Mouse (Mus musculus): Measurements from ENCODE around the gene Spaca1. TPM values are rescaled to one million over a fixed set of nuclear protein-coding genes. Genes with fewer than 3 reads are reported as not detected.
"Not testable (repeated sequence)": the region's sequence is repeated elsewhere in the genome, so short reads cannot be mapped to it uniquely, and the experiment has no call there.

Spaca1 gene
- 2.3 and 2.5 TPM in 2 replicates for polyA plus RNA-seq (2016; fragmentation: Nextera tagmentation; extraction: Ambion mirVana)

GRCm38 (mm10) chr4:34049571-34050255, at the start of gene Spaca1:
Gene Spaca1, minus strand, starts transcription at chr4:34050191.
- no peaks in the 10 kb centered on the region for H3K36me3 ChIP-seq
- H3K27ac ChIP-seq, result peak within 1 kb of the TSS; percentile 67
- H3K9me3 ChIP-seq, result no peaks in the 10 kb centered on the region
- H3K4me3 ChIP-seq, result peak within 1 kb of the TSS; percentile 50
- 39% methylated on average over 46 of the region's 46 CpGs for WGBS
- DNase-seq (ENCODE audit: low spot score), result no peak
- H3K27me3 ChIP-seq (ENCODE audit: insufficient read depth, poor library complexity, severe bottlenecking), result no peaks in the 10 kb centered on the region
- H3K4me1 ChIP-seq, result peaks cover 7% of the 10 kb centered on the region

GRCm38 (mm10) chr4:34087286-34087685, 37.3 kb upstream of the Spaca1 start:
- H3K4me1 ChIP-seq; H3K27me3 ChIP-seq (ENCODE audit: insufficient read depth, poor library complexity, severe bottlenecking); DNase-seq (ENCODE audit: low spot score); H3K27ac ChIP-seq; H3K9me3 ChIP-seq; H3K4me3 ChIP-seq; H3K36me3 ChIP-seq: not testable (repeated sequence)
- WGBS, result 76% methylated on average over 5 of the region's 5 CpGs

- H3K36me3 ChIP-seq, result no peaks in the 10 kb centered on the region
- H3K4me1 ChIP-seq, result no peaks in the 10 kb centered on the region
- no peaks in the 10 kb centered on the region for H3K27me3 ChIP-seq (ENCODE audit: insufficient read depth, poor library complexity, severe bottlenecking)
- DNase-seq (ENCODE audit: low spot score), result no peak
- H3K9me3 ChIP-seq, result no peaks in the 10 kb centered on the region
- H3K27ac ChIP-seq, result no peak overlapping the region
- H3K4me3 ChIP-seq, result no peak overlapping the region
- 79% methylated on average over 3 of the region's 3 CpGs for WGBS
Observed at GRCm38 (mm10) chr4:34081064-34081463, 31.1 kb upstream of the Spaca1 start.

GRCm38 (mm10) chr4:34069002-34069401, 19.0 kb upstream of the Spaca1 start:
- no peak for DNase-seq (ENCODE audit: low spot score)
- no peaks in the 10 kb centered on the region for H3K9me3 ChIP-seq
- H3K4me1 ChIP-seq, result no peaks in the 10 kb centered on the region
- no peaks in the 10 kb centered on the region for H3K36me3 ChIP-seq
- 77% methylated on average over 3 of the region's 5 CpGs for WGBS
- no peak overlapping the region for H3K4me3 ChIP-seq
- H3K27ac ChIP-seq, result no peak overlapping the region
- H3K27me3 ChIP-seq (ENCODE audit: insufficient read depth, poor library complexity, severe bottlenecking), result no peaks in the 10 kb centered on the region

GRCm38 (mm10) chr4:34058320-34058719, 8.3 kb upstream of the Spaca1 start:
- H3K9me3 ChIP-seq, result no peaks in the 10 kb centered on the region
- H3K4me1 ChIP-seq, result no peaks in the 10 kb centered on the region
- DNase-seq (ENCODE audit: low spot score), result no peak
- no peaks in the 10 kb centered on the region for H3K36me3 ChIP-seq
- 68% methylated on average over 1 of the region's 1 CpGs for WGBS
- H3K27ac ChIP-seq, result no peak overlapping the region
- H3K27me3 ChIP-seq (ENCODE audit: insufficient read depth, poor library complexity, severe bottlenecking), result no peaks in the 10 kb centered on the region
- no peak overlapping the region for H3K4me3 ChIP-seq

GRCm38 (mm10) chr4:34026771-34027170, 23.2 kb downstream of the Spaca1 start:
- no peak for DNase-seq (ENCODE audit: low spot score)
- no peak overlapping the region for H3K27ac ChIP-seq
- H3K27me3 ChIP-seq (ENCODE audit: insufficient read depth, poor library complexity, severe bottlenecking), result no peaks in the 10 kb centered on the region
- H3K4me1 ChIP-seq, result no peaks in the 10 kb centered on the region
- H3K36me3 ChIP-seq, result no peaks in the 10 kb centered on the region
- H3K4me3 ChIP-seq, result no peak overlapping the region
- no peaks in the 10 kb centered on the region for H3K9me3 ChIP-seq
- 86% methylated on average over 2 of the region's 2 CpGs for WGBS

GRCm38 (mm10) chr4:34021456-34021855, 28.5 kb downstream of the Spaca1 start:
- 45% methylated on average over 2 of the region's 2 CpGs for WGBS
- Histone ChIP-seq H3K4me1 (no peaks in the 10 kb centered on the region), H3K27ac (no peak overlapping the region), H3K4me3 (no peak overlapping the region), H3K9me3 (no peaks in the 10 kb centered on the region), H3K27me3 (ENCODE audit: insufficient read depth, poor library complexity, severe bottlenecking) (no peaks in the 10 kb centered on the region), H3K36me3 (no peaks in the 10 kb centered on the region)
- DNase-seq (ENCODE audit: low spot score), result no peak

- no peak for DNase-seq (ENCODE audit: low spot score)
- H3K9me3 ChIP-seq, result no peaks in the 10 kb centered on the region
- H3K4me3 ChIP-seq, result no peak overlapping the region
- no peaks in the 10 kb centered on the region for H3K36me3 ChIP-seq
- no peak overlapping the region for H3K27ac ChIP-seq
- no peaks in the 10 kb centered on the region for H3K4me1 ChIP-seq
- no peaks in the 10 kb centered on the region for H3K27me3 ChIP-seq (ENCODE audit: insufficient read depth, poor library complexity, severe bottlenecking)
Observed at GRCm38 (mm10) chr4:33996382-33996781, 53.6 kb downstream of the Spaca1 start.

- Histone ChIP-seq H3K27me3 (ENCODE audit: insufficient read depth, poor library complexity, severe bottlenecking) (no peaks in the 10 kb centered on the region), H3K9me3 (no peaks in the 10 kb centered on the region), H3K27ac (no peak overlapping the region), H3K36me3 (no peaks in the 10 kb centered on the region), H3K4me3 (no peak overlapping the region), H3K4me1 (no peaks in the 10 kb centered on the region)
- no peak for DNase-seq (ENCODE audit: low spot score)
- WGBS, result 52% methylated on average over 3 of the region's 3 CpGs
Observed at GRCm38 (mm10) chr4:33992687-33993086, 57.3 kb downstream of the Spaca1 start.

GRCm38 (mm10) chr4:33988466-33989089, 61.4 kb downstream of the Spaca1 start:
- H3K9me3 ChIP-seq, result no peaks in the 10 kb centered on the region
- H3K36me3 ChIP-seq, result no peaks in the 10 kb centered on the region
- WGBS, result 78% methylated on average over 5 of the region's 5 CpGs
- no peak overlapping the region for H3K4me3 ChIP-seq
- no peak overlapping the region for H3K27ac ChIP-seq
- H3K4me1 ChIP-seq, result no peaks in the 10 kb centered on the region
- no peak for DNase-seq (ENCODE audit: low spot score)
- no peaks in the 10 kb centered on the region for H3K27me3 ChIP-seq (ENCODE audit: insufficient read depth, poor library complexity, severe bottlenecking)

Other genes starting within 250 kb of the Spaca1 start
- 0.52 and 1.6 TPM in 2 replicates for gene Cnr1, start 125.6 kb downstream of the Spaca1 start, polyA plus RNA-seq (2016; fragmentation: Nextera tagmentation; extraction: Ambion mirVana)

Measured in heart, embryonic 10.5 days (tissue).